Mouse (Mus musculus): ENCODE measurements around the gene Sowahc.

Sowahc gene

GRCm38 (mm10) chr10:59221473-59222270 lies at the start of gene Sowahc, which contains the start of gene Sept10:
Sowahc (plus strand) TSS chr10:59221953.
Sept10 (minus strand) TSS chr10:59221847.
- peak; percentile 96 for DNase-seq (ENCODE audit: low spot score in 2 of 2)

DNA sequence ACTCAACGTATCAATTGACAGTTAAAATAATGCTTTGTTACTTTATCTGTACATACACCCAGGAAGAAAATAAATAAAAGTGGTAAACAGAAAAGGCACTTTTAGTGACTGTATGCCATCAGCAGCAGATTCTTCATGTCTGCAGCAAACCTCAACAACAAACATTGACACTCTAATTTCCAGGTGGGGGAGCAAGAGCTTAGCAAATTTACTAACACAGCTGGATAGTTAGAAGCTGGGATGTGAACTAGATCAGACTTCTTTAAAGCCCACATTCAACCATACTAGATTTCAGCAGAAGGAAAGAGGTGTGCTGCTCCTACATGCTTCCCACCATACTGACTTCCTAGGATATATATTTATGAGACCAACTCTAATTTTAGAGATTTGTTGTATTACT lies 49.2 kb upstream of the Sowahc start:
- DNase-seq (ENCODE audit: low spot score in 2 of 2), result no peak

- DNase-seq (ENCODE audit: low spot score in 2 of 2), result no peak
Measured at GRCm38 (mm10) chr10:59179620-59180019, 42.1 kb upstream of the Sowahc start.

DNA sequence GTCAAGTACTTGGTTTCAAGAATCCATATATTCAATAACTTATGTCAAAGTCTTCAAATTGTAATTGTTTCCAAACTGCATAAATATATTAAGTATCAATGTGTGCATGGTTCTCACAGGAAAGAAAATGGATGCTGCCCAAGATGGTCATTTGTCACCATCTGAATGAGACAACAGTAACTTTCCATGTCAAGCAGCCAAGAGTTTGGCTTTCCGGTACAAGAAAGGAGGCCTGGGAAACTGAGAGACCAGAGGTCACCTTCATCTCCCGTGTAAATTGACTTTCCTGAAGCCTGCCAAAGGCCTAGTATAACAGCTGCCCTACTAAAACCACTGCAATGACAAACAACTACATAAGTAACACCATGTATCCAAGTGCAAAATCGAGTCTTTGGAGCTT lies 39.4 kb upstream of the Sowahc start:
- DNase-seq (ENCODE audit: low spot score in 2 of 2), result no peak

GRCm38 (mm10) chr10:59194891-59195290 lies 26.9 kb upstream of the Sowahc start:
- DNase-seq (ENCODE audit: low spot score in 2 of 2), result no peak

DNA sequence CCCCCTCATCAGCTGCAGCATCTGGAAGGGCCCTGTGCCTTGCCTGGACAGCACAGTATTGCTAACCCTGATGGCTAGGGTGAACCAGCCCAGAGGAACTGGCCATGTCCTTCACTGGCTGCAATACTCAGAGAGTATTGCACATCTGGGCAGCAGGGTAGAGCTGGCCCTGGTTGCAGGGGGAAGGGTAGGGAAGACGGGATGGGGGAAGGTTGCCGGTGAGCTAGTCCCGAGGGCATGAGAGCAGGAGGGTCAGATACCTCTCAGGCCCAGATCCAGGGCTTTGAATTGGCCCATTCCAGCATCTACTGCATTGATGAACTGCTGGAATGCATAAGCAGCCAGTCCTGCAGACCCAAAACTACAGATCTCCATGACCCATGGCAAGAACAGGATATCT lies 25.0 kb upstream of the Sowahc start:
- no peak for DNase-seq (ENCODE audit: low spot score in 2 of 2)

DNA sequence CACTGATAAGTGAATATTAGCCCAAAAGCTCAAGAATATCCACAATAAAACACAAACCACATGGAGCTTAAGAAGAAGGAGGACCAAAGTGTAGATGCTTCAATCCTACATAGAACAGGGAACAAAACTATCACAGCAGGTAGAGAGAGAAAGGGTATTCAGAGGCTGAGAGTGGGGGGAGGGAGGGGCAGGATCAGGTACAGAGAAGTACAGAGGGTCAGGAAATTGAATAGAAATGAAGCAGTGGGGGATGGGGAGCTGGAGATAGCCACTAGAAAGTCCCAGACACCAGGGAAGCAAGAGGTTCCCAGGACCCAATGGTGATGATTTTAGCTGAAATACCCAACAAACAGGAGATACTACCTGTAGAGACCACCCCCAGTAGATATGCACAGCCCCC lies 21.7 kb upstream of the Sowahc start:
- no peak for DNase-seq (ENCODE audit: low spot score in 2 of 2)

- no peak for DNase-seq (ENCODE audit: low spot score in 2 of 2)
Measured at GRCm38 (mm10) chr10:59220824-59221472, 805 bp upstream of the Sowahc start.

DNA sequence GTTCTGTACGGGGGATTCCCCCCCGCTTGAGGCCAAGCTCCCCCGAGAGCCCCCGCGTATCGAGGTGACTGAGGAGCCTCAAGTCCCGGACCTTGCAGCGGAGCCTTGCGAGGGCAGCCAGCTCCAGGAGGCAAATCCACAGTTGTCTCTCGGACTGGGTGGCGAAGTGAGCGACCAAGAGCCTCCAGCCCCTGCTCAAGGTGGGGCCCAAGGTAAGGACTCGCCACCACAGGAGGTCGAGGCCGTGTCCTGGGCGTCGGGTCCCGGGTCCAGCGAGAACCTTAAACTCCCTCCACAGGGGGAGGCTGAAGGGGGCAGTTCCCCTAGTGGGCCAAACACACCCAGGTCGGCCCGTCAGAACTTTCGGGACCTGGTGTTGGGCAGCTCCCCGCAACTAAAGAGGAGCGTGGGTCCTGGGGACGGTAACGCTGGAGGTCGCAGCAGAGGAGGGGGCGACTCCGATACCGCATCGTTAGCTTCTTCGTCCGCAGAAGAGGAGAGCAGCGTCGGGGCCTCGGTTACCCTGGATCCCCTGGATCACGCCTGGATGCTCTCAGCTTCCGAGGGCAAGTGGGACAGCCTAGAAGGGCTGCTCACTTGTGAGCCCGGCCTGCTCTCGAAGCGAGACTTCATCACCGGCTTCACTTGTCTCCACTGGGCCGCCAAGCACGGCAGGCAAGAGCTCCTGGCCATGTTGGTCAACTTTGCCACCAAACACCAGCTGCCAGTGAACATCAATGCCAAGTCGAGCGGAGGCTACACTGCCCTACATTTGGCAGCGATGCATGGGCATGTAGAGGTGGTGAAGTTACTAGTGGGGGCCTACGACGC lies 733 bp downstream of the Sowahc start:
- DNase-seq (ENCODE audit: low spot score in 2 of 2), result peak; percentile 16 to 29

- DNase-seq (ENCODE audit: low spot score in 2 of 2), result no peak
Measured at GRCm38 (mm10) chr10:59223301-59223700, 1.5 kb downstream of the Sowahc start.

GRCm38 (mm10) chr10:59223890-59224289 lies 2.1 kb downstream of the Sowahc start:
- no peak for DNase-seq (ENCODE audit: low spot score in 2 of 2)

DNA sequence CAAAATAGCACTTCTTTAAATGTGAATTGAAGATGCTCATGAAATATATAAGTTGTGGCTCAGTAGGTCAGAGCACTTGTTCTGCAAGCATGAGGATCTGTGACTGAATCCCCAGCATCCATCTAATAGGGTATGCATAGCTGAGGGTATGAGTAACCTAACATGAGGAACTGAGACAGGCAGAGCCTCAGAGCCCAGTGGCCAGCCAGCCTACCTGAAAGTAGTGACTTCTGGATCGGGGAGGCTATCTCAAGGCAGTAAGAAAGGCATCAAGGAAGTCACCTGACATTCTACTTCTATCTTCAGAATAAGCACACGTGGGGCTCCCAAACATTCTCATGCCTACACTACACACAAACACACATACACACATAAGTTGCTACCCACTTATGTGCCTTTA lies 3.4 kb downstream of the Sowahc start:
- DNase-seq (ENCODE audit: low spot score in 2 of 2), result no peak

- DNase-seq (ENCODE audit: low spot score in 2 of 2), result no peak
Measured at GRCm38 (mm10) chr10:59229205-59229820, 7.6 kb downstream of the Sowahc start.

DNA sequence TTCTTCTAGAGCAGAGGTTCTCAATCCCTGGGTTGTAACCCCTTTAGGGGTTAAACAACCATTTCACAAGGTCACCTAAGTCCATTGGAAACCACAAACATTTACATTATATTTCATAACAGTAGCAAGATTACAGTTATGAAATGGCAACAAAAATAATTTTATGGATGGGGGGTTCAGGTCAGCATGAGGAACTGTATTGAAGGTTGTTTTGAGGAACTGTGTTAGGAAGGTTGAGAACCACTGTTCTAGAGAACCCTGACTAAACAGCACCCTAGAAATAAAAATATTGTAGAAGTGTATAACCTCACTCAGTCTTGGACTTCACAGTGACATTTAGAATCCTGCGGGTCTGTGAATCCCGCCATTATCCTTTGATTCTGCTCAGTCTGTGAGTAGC lies 13.5 kb downstream of the Sowahc start:
- DNase-seq (ENCODE audit: low spot score in 2 of 2), result no peak

GRCm38 (mm10) chr10:59235847-59236246 lies 14.1 kb downstream of the Sowahc start:
- DNase-seq (ENCODE audit: low spot score in 2 of 2), result no peak

DNA sequence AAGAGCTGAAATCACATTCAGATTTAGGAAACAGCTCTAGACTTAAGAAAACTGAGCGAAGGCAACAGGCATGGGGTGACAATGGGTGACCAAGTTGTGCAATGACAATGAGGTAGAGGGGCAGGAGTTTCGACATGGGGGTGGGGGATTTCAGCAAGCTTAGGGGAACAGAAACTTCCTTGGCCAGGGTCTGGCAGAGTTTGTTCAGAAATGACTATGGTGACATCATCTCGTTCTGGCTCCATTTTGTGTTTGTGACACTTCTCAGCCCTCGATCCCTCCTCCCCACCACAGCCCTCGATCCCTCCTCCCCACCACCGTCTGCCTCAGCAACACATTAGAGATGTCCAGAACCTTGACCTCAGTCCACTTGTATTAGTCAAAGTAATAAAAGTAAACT lies 14.7 kb downstream of the Sowahc start:
- DNase-seq (ENCODE audit: low spot score in 2 of 2), result no peak

GRCm38 (mm10) chr10:59237757-59238156 lies 16.0 kb downstream of the Sowahc start:
- no peak for DNase-seq (ENCODE audit: low spot score in 2 of 2)

DNA sequence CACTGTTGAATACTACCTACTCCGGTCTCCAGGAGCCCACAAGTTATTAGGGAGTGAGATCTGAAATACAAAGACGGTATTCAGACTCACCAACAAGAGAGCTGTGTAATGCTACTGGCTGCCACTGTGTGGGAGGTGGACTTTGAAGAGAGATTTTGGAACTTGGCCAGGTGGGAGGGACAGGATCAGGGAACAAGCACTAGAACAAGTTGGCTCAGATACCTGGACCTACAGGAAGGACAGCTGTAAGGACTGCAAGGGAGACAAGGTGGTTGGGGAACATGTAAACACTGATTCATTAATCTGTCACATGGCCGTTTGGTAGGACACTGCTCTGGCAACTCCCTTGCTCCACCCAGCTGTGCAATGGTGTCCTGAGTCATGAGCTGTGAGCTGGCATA lies 19.4 kb downstream of the Sowahc start:
- peak in 1 of 2 experiments; percentile 13 for DNase-seq (ENCODE audit: low spot score in 2 of 2)

GRCm38 (mm10) chr10:59249531-59249930 lies 27.8 kb downstream of the Sowahc start:
- no peak for DNase-seq (ENCODE audit: low spot score in 2 of 2)

DNA sequence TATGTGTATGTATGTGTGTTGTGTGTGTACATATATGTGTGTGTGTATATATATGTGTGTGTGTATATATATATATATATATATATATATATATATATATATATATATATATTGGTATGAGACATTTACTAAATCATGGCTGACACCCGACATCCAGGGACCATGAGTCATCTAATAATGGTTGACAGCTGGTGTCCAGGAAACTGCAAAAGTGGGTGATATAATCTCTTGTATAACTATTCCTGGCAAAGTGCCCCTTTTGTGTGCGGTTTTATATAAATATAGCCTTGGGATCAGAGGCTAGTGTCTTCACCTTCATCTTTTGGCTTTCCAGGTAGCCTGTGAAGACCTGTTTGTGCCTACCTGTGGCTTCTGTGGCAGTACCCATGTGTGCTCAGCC lies 28.9 kb downstream of the Sowahc start:
- DNase-seq (ENCODE audit: low spot score in 2 of 2), result no peak

DNA sequence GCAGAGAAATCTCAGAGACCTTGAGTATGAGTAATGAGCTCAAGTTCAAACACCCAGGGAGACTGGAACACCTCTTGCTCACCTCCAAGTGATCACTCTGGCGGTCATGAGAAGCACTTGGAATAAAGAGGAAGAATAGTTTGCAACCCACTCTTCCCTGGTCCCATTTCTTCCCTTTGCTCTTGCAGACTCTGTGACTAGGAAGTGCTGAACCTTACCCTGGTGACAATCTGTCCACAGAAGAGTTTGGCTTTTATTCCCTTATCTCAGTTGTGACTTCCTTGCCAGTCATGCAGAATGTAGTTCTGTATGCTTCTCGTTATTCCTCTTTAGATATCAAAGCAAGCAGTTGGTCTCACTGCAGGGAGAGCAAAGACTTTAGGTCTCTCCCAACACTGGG lies 30.2 kb downstream of the Sowahc start:
- no peak for DNase-seq (ENCODE audit: low spot score in 2 of 2)

DNA sequence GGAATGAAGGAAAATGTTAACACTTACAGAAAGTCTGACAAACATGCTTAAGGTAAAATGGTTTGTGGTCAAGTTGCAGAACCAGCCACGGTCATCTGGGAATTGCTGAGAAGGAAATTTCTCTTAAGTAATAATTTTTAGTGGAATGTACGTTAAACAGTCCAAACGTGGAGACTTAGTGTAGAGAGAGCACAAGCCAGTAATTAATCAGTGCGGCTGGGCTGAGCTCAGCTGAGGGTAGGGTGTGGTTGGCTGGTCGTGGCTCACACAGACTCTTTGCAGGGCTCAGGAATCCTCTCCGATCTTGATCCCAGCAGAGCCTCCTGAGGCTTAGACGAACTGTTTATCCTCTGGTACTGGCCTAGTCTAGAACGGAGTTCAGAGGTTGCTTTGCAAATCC lies 30.6 kb downstream of the Sowahc start:
- no peak for DNase-seq (ENCODE audit: low spot score in 2 of 2)
